Mouse (Mus musculus): Measurements from ENCODE around the gene Sh2d4b. TPM values are rescaled to one million over a fixed set of nuclear protein-coding genes. Genes with fewer than 3 reads are reported as not detected.

Sh2d4b gene
- polyA plus RNA-seq, 1 experiment from 2014 or later, result 0.65 TPM

DNA sequence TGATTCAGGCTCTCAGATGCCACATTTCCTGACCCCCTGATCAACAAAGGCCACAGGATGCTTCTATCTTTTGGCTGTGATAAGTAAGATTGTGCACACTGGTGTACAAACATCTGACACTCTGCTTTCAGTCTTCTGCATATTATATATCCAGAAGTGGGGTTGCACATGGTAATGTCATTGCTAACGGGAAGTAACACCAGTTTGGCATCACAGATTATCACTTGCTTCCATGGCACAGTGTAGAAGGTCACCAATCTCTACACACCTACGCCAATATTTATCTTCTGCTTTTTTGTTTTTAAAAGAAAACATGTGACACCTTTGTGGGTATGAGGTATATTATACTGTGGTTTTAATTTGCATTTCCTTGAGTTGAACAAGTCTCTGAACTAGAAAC, 36.9 kb upstream of the Sh2d4b start:
- ATAC-seq (ENCODE audit: low FRiP score, low TSS enrichment), result no peak
- Histone ChIP-seq H3K36me3 (ENCODE audit: control insufficient read depth, insufficient read depth, low read length) (no peaks in the 10 kb centered on the region), H3K27me3 (ENCODE audit: control insufficient read depth, insufficient read depth, low read length) (no peaks in the 10 kb centered on the region), H3K4me3 (ENCODE audit: low read length) (no peak overlapping the region), H3K4me1 (ENCODE audit: control insufficient read depth, insufficient read depth, low read length) (peaks cover 60% of the 10 kb centered on the region), H3K9ac (ENCODE audit: low read depth, low read length) (no peak overlapping the region), H3K27ac (ENCODE audit: low read depth, low read length) (no peak overlapping the region), H3K4me2 (replicated peaks; ENCODE audit: low read depth, low read length) (no peak overlapping the region), H3K9me3 (ENCODE audit: control insufficient read depth, low read length) (no peaks in the 10 kb centered on the region)
- WGBS, result 87% methylated on average over 2 of the region's 2 CpGs

DNA sequence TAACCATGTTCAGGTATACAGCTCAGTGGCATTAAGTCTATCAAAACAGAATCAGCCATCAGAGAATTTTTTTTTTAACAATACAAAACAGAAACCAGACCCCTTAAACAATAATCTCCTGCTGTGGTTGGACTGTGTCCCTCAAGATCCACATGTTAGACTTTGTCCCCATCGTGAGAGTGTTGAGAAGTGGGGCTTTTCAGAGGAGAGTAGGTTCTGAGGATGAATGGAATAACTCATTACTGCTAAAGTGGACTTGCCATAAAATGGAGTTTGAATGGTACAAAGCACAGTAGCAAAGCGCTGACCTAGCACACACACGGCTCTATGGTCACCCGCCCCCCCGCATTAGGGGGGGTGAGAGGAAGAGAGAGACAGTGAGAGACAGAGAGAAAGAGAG, 35.8 kb upstream of the Sh2d4b start:
- Histone ChIP-seq H3K4me1 (ENCODE audit: control insufficient read depth, insufficient read depth, low read length) (peaks cover 61% of the 10 kb centered on the region), H3K9me3 (ENCODE audit: control insufficient read depth, low read length) (no peaks in the 10 kb centered on the region), H3K4me3 (ENCODE audit: low read length) (no peak overlapping the region), H3K36me3 (ENCODE audit: control insufficient read depth, insufficient read depth, low read length) (no peaks in the 10 kb centered on the region), H3K27ac (ENCODE audit: low read depth, low read length) (no peak overlapping the region; the same call in 1 of the 2 replicates), H3K9ac (ENCODE audit: low read depth, low read length) (no peak overlapping the region), H3K4me2 (replicated peaks; ENCODE audit: low read depth, low read length) (no peak overlapping the region), H3K27me3 (ENCODE audit: control insufficient read depth, insufficient read depth, low read length) (no peaks in the 10 kb centered on the region)
- ATAC-seq (ENCODE audit: low FRiP score, low TSS enrichment), result no peak
- WGBS, result 66% methylated on average over 5 of the region's 5 CpGs

DNA sequence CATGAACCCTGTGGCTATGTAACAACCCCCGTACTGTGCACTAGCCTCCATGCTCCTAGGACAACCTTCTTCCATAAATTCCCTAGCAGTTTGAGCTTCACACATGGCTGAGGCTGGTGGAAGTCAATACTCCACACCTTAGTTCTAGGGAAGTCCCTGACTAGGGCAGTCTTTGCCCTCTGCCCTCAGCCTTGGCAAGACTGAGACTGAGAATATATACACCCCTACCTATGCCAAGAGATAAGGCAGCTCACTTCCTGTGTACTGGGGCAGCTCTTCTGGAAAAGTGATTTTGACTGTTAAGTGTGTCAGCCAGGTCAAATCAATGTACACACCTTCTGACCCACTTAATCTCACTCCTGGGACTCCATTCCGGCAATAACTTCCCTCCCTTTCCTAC, 34.0 kb upstream of the Sh2d4b start:
- ATAC-seq (ENCODE audit: low FRiP score, low TSS enrichment), result peak; percentile 39; the same call in 1 of the 2 replicates

DNA sequence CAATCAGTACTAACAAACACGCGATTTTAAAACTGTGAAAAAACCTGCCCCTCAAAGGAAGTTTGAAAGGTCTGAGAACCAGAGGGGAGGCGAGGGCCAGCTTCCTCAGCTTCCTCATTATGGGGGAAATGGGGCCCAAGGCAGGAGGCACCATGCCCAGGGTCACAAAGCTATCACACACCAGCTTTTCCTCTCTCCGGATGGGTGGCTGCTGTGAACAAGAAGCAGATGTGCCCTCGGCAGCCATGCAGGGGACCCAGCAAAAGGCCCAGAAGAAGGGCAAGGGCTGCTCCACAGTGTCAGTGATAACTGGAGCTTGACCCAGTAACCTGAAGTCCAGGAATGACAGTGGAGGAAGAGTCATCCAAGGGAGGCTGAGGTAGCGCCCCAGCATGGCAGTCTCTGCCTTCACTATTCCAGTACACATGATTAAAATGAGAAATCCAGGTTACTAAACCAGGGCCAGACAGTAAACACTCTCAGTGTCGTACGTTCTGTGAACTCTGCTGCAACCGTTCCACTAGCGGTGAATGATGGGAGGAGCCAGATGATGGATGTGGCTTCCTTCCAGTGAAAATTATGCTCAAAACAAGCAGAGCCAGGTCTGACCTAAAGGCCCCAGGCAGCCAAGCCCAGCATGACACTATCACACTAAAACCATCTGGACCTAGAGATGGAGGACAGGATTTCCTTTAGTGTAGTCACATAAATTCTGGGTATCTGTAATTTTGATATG, 31.5 kb upstream of the Sh2d4b start:
- H3K4me3 ChIP-seq (ENCODE audit: low read length), result no peak overlapping the region
- no peaks in the 10 kb centered on the region for H3K9me3 ChIP-seq (ENCODE audit: control insufficient read depth, low read length)
- peaks cover 6% of the 10 kb centered on the region; the same call in 1 of the 2 replicates for H3K36me3 ChIP-seq (ENCODE audit: control insufficient read depth, insufficient read depth, low read length)
- peak overlapping the region; percentile 65; the same call in 1 of the 2 replicates for H3K27ac ChIP-seq (ENCODE audit: low read depth, low read length)
- WGBS, result 29% methylated on average over 10 of the region's 10 CpGs
- H3K4me1 ChIP-seq (ENCODE audit: control insufficient read depth, insufficient read depth, low read length), result peaks cover 27% of the 10 kb centered on the region
- peak; percentile 37 for ATAC-seq (ENCODE audit: low FRiP score, low TSS enrichment)
- no peak overlapping the region for H3K4me2 ChIP-seq (replicated peaks; ENCODE audit: low read depth, low read length)
- H3K27me3 ChIP-seq (ENCODE audit: control insufficient read depth, insufficient read depth, low read length), result no peaks in the 10 kb centered on the region
- H3K9ac ChIP-seq (ENCODE audit: low read depth, low read length), result no peak overlapping the region

More for the DNA sequence above, 34.0 kb upstream of the Sh2d4b start:
- 19% methylated on average over 2 of the region's 2 CpGs for WGBS
- Histone ChIP-seq H3K4me3 (ENCODE audit: low read length) (no peak overlapping the region), H3K27ac (ENCODE audit: low read depth, low read length) (no peak overlapping the region), H3K9ac (ENCODE audit: low read depth, low read length) (no peak overlapping the region), H3K9me3 (ENCODE audit: control insufficient read depth, low read length) (no peaks in the 10 kb centered on the region), H3K36me3 (ENCODE audit: control insufficient read depth, insufficient read depth, low read length) (peaks cover 6% of the 10 kb centered on the region; the same call in 1 of the 2 replicates), H3K4me2 (replicated peaks; ENCODE audit: low read depth, low read length) (no peak overlapping the region), H3K27me3 (ENCODE audit: control insufficient read depth, insufficient read depth, low read length) (no peaks in the 10 kb centered on the region), H3K4me1 (ENCODE audit: control insufficient read depth, insufficient read depth, low read length) (peaks cover 45% of the 10 kb centered on the region)

DNA sequence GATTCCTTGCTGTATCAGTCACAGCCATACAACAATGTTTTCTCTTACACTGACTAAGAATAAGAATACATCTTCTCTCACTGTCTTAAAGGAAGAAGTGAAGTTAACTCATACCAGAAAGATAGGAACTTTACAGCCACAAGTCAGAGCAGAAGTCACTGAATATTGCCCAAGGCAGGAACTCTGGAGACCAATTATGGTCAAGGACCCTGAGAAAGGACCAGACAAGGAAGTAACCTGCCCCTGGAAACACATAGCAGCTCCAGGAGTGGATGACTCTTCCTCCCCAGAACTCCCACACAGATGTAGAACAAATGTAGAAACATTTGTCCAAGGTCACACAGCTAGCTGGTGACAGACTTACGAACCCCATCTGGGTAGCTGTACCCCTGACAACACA, 28.2 kb upstream of the Sh2d4b start:
- no peaks in the 10 kb centered on the region for H3K27me3 ChIP-seq (ENCODE audit: control insufficient read depth, insufficient read depth, low read length)
- H3K9me3 ChIP-seq (ENCODE audit: control insufficient read depth, low read length), result no peaks in the 10 kb centered on the region
- H3K4me3 ChIP-seq (ENCODE audit: low read length), result no peak overlapping the region
- ATAC-seq (ENCODE audit: low FRiP score, low TSS enrichment), result no peak
- no peak overlapping the region for H3K9ac ChIP-seq (ENCODE audit: low read depth, low read length)
- peaks cover 8% of the 10 kb centered on the region; the same call in 1 of the 2 replicates for H3K4me1 ChIP-seq (ENCODE audit: control insufficient read depth, insufficient read depth, low read length)
- 91% methylated on average over 1 of the region's 1 CpGs for WGBS
- no peak overlapping the region for H3K27ac ChIP-seq (ENCODE audit: low read depth, low read length)
- H3K4me2 ChIP-seq (replicated peaks; ENCODE audit: low read depth, low read length), result no peak overlapping the region
- H3K36me3 ChIP-seq (ENCODE audit: control insufficient read depth, insufficient read depth, low read length), result peaks cover 6% of the 10 kb centered on the region; the same call in 1 of the 2 replicates

DNA sequence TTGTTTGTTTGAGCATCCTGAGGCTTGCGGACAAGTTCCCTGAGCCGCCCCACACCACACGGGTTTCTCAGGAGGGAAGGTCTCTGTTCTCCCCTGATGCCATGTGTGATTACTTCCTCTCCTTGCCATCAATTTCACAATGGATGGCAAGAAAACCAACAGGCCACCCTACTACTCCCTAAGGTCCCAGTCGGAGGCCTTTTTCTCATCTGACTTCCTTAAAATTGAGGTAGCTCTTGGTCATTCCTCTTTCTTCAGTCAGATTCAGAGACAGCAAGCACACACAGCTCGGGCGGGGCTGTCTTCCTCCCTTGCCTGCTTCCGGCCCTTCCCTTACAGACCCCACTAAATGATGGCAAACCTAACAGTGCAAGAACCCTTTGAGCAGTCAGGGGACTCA, 26.5 kb upstream of the Sh2d4b start:
- WGBS, result 86% methylated on average over 7 of the region's 7 CpGs
- no peaks in the 10 kb centered on the region for H3K9me3 ChIP-seq (ENCODE audit: control insufficient read depth, low read length)
- no peaks in the 10 kb centered on the region for H3K27me3 ChIP-seq (ENCODE audit: control insufficient read depth, insufficient read depth, low read length)
- no peak for ATAC-seq (ENCODE audit: low FRiP score, low TSS enrichment)
- no peak overlapping the region for H3K4me3 ChIP-seq (ENCODE audit: low read length)
- no peak overlapping the region for H3K4me2 ChIP-seq (replicated peaks; ENCODE audit: low read depth, low read length)
- peaks cover 17% of the 10 kb centered on the region for H3K36me3 ChIP-seq (ENCODE audit: control insufficient read depth, insufficient read depth, low read length)
- H3K27ac ChIP-seq (ENCODE audit: low read depth, low read length), result no peak overlapping the region
- peaks cover 11% of the 10 kb centered on the region; the same call in 1 of the 2 replicates for H3K4me1 ChIP-seq (ENCODE audit: control insufficient read depth, insufficient read depth, low read length)
- no peak overlapping the region for H3K9ac ChIP-seq (ENCODE audit: low read depth, low read length)

DNA sequence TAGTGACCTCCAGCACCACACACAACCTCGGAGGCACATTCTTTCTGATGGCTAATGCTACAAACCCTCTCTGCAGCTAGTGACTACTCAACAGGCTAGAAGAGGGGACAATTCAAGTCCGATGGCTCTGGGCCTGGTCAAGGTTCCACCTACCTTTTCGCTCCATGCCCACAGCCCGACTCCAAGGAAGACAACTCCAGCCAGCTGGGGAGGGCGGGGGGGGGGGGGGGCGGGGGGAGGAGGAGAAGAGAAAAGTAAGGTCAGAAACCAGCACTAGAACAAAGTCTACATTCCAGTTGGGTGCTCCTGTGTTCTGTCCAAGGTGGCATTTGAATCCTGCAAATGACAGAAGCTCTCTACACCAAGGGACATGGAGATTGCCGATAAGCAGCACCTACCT, 25.4 kb upstream of the Sh2d4b start:
- Histone ChIP-seq H3K36me3 (ENCODE audit: control insufficient read depth, insufficient read depth, low read length) (peaks cover 26% of the 10 kb centered on the region), H3K9ac (ENCODE audit: low read depth, low read length) (no peak overlapping the region), H3K27me3 (ENCODE audit: control insufficient read depth, insufficient read depth, low read length) (no peaks in the 10 kb centered on the region), H3K9me3 (ENCODE audit: control insufficient read depth, low read length) (no peaks in the 10 kb centered on the region), H3K4me2 (replicated peaks; ENCODE audit: low read depth, low read length) (no peak overlapping the region), H3K27ac (ENCODE audit: low read depth, low read length) (no peak overlapping the region), H3K4me3 (ENCODE audit: low read length) (no peak overlapping the region), H3K4me1 (ENCODE audit: control insufficient read depth, insufficient read depth, low read length) (peaks cover 14% of the 10 kb centered on the region; the same call in 1 of the 2 replicates)
- 86% methylated on average over 5 of the region's 7 CpGs for WGBS
- no peak for ATAC-seq (ENCODE audit: low FRiP score, low TSS enrichment)

DNA sequence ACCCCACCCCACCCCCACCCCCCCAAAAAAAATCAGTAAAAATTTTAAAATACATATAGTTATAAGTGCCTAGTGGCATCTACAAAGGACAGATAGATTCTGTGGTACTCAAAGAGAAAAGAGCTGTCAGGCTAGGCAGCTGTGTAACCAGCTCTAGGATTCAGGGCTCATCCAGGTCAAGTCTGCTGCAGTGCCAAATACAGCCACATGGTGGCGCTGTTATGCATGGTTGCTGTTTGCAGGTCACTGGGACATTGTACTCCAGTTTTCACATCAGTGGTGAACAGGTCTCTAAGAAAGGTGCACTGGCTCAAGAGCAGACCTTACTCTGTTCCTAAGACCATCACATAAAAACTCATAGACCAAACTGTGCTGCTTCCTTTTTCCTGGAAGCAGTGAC, 24.6 kb upstream of the Sh2d4b start:
- Histone ChIP-seq H3K27me3 (ENCODE audit: control insufficient read depth, insufficient read depth, low read length) (no peaks in the 10 kb centered on the region), H3K9me3 (ENCODE audit: control insufficient read depth, low read length) (no peaks in the 10 kb centered on the region), H3K4me3 (ENCODE audit: low read length) (no peak overlapping the region), H3K4me1 (ENCODE audit: control insufficient read depth, insufficient read depth, low read length) (peaks cover 15% of the 10 kb centered on the region; the same call in 1 of the 2 replicates), H3K36me3 (ENCODE audit: control insufficient read depth, insufficient read depth, low read length) (peaks cover 28% of the 10 kb centered on the region), H3K4me2 (replicated peaks; ENCODE audit: low read depth, low read length) (no peak overlapping the region), H3K27ac (ENCODE audit: low read depth, low read length) (no peak overlapping the region), H3K9ac (ENCODE audit: low read depth, low read length) (no peak overlapping the region)
- ATAC-seq (ENCODE audit: low FRiP score, low TSS enrichment), result peak; percentile 20
- 5% methylated on average over 1 of the region's 1 CpGs for WGBS

DNA sequence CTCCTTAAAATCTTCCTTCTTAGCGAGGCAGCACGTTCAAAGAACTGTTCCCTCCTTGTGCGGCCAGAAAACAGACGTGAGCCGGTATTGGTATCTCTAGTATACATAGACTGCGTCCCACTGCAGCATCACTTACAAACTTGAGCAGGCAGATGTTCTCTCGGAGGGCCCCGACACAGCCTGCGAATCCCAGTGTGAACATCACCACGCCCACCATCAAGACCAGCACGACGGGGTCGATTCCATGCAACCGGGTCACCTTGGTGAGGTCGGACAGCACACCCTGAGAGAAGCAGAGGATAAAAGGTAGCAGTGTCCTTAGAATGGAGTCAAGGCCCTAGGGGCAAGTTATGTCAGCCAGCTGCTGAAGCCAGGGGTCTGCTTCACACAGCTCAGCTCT, 23.6 kb upstream of the Sh2d4b start:
- Histone ChIP-seq H3K4me3 (ENCODE audit: low read length) (no peak overlapping the region), H3K4me1 (ENCODE audit: control insufficient read depth, insufficient read depth, low read length) (peaks cover 15% of the 10 kb centered on the region; the same call in 1 of the 2 replicates), H3K36me3 (ENCODE audit: control insufficient read depth, insufficient read depth, low read length) (peaks cover 30% of the 10 kb centered on the region), H3K27me3 (ENCODE audit: control insufficient read depth, insufficient read depth, low read length) (no peaks in the 10 kb centered on the region), H3K9me3 (ENCODE audit: control insufficient read depth, low read length) (no peaks in the 10 kb centered on the region), H3K9ac (ENCODE audit: low read depth, low read length) (no peak overlapping the region), H3K4me2 (replicated peaks; ENCODE audit: low read depth, low read length) (no peak overlapping the region), H3K27ac (ENCODE audit: low read depth, low read length) (no peak overlapping the region)
- 90% methylated on average over 15 of the region's 15 CpGs for WGBS
- no peak for ATAC-seq (ENCODE audit: low FRiP score, low TSS enrichment)

Measured in kidney, embryonic 14.5 days (tissue).